12 mouse cellular contexts compared by ENCODE assay signal in genomic region chr3:109152561-109152960, GRCm38 (mm10). TPM values are rescaled to one million over a fixed set of nuclear protein-coding genes. Genes with fewer than 3 reads are reported as not detected.
A peak's percentile ranks its signal among the peaks of the same experiment; 100 is the strongest.
DNase-seq lines count a peak whose midpoint lies in the region.
"Had no signal": no experiment of that assay in that cellular context is flagged by ENCODE, and none has a peak within 500 bp of the region (broad histone marks: within the 10 kb centered on the region; RNA-seq: fewer than 3 reads in every experiment).

No protein-coding gene starts in this region.

- intact Hi-C loops in left cerebral cortex, postnatal 4 days (cut with DNase I), result no loop called here
- intact Hi-C loops in left cerebral cortex, postnatal 25 days (cut with DNase I), result no loop called here

- DNase-seq in cerebellum, postnatal 14 days, result peak; percentile 56 to 63
- no peak for DNase-seq in cerebellum, adult 18-20 months
- peak; percentile 28 to 31 for DNase-seq in cerebellum, postnatal 36 days
- DNase-seq in cerebellum, adult 11 months, result no peak
- peak; percentile 24 for DNase-seq in left cerebral cortex, postnatal 4 days
- DNase-seq in left cerebral cortex, postnatal 25 days (ENCODE audit: low spot score in 2 of 2), result no peak
- DNase-seq: adrenal gland, adult 2 months; adrenal gland, postnatal 10 days; adrenal gland, postnatal 25 days; cerebellum, adult 8-10 months; cerebellum, adult 9-11 months; embryo, embryonic 11 days had no signal

RNA-seq across cellular contexts. Expression of gene Slc25a24, which starts 29.6 kb away (rescaled TPM):
- 1 to 10 TPM; 2.9 to 4.6 TPM for total RNA-seq in left cerebral cortex, postnatal 4 days (2021)
- 1 to 10 TPM; 3.2 to 3.5 TPM for total RNA-seq in left cerebral cortex, postnatal 25 days (2021)

Comparison
In these comparisons a context has a peak if more than half of its experiments do, and no peak if none do; other contexts are left out.
1. DNase-seq: peak in cerebellum, postnatal 14 days (2 of 2), cerebellum, postnatal 36 days (2 of 2) and left cerebral cortex, postnatal 4 days (single experiment); none in cerebellum, adult 18-20 months (0 of 2), cerebellum, adult 11 months (single experiment) and left cerebral cortex, postnatal 25 days (0 of 2).